Mouse (Mus musculus): ENCODE measurements around the gene Vamp2.

GRCm38 (mm10) chr11:69046395-69046774 is 41.9 kb upstream of the Vamp2 start:
- TF ChIP-seq CTCF (IDR thresholded peaks at IDR 0.05) = no peak
- TF ChIP-seq EP300 (IDR thresholded peaks at IDR 0.05) = no peak
